Mouse (Mus musculus): ENCODE measurements at regions not wholly inside any gene's neighbourhood (a gene's known extent, or its start where the extent isn't known, plus 50 kb on each side); places are given as distances from the start of the nearest gene placed in this dataset.

DNA sequence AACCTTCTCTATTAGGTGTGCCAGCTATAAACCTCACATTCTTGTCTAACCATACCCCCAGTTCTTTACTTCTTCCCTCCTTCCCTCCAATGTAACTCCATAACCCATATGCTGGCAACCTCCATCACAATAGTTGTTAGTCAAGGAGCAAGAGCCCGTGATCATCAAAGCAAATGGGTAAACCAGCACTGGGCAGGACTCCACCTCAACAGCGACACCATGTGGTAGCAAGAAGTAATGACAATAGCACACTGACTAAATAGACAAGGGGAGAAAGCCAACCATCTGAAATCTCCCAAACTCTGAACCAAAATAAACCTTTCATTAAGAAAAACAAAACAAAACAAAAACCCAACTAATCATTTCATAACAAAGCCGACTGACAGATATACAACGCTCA, 297.8 kb downstream of the Psat1 start:
- peak in 1 of 2 experiments; percentile 11 for DNase-seq (ENCODE audit: low spot score in 2 of 2)

DNA sequence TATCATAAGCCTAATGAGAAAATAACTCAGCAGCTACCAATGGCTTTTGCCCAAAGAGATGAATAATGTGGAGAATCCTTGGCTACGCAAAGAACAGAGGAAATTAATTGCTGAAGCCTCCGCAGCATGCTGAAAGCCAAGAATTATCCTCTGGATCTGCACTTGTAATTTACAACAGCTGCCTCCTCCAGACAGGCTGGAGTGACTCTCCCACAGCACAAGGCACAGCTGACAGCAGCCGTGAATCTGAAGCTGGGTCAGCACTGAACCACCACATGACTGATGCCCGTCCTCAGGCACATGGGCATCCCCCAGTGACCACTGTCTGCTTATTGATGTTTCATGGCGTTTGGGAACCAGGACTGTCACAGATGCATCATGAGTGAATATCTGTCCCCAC, 299.8 kb downstream of the Psat1 start:
- peak; percentile 19 to 25 for DNase-seq (ENCODE audit: low spot score in 2 of 2)

- DNase-seq (ENCODE audit: low spot score in 2 of 2), result peak; percentile 22 to 48
Observed at GRCm38 (mm10) chr19:15644786-15645185, 302.4 kb downstream of the Psat1 start.

DNA sequence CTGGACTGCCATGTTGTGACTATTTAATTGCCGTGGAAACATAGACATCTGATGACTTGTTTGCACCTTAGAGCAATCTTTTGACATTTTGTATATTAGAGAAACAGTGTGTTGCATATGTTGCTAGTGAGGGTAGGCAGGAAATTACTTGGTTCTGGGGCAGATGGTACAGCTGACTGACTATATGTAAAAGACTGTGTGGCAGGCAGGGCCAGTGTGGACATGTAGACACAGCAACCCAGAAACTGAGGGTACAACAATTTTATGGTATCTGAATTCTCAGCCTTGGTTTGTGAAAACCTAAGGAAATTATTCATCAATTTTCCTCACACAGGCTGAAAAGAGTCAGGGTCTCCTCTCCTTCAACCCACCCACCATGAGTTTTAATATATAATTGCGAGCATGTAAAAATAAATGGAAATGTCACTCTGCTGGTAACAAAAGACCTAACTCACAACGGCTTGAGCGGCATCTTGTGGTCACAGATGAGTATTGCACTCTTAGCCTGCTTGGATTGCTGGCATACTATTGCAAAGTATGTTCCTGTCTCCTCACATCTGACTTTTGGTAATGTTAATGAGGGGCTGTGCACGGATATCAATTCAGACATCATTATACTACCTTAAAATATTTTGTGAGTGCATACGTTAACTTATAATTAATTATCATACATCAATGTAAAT, 329.8 kb downstream of the Psat1 start:
- DNase-seq (ENCODE audit: low spot score in 2 of 2), result peak in 1 of 2 experiments; percentile 68

DNA sequence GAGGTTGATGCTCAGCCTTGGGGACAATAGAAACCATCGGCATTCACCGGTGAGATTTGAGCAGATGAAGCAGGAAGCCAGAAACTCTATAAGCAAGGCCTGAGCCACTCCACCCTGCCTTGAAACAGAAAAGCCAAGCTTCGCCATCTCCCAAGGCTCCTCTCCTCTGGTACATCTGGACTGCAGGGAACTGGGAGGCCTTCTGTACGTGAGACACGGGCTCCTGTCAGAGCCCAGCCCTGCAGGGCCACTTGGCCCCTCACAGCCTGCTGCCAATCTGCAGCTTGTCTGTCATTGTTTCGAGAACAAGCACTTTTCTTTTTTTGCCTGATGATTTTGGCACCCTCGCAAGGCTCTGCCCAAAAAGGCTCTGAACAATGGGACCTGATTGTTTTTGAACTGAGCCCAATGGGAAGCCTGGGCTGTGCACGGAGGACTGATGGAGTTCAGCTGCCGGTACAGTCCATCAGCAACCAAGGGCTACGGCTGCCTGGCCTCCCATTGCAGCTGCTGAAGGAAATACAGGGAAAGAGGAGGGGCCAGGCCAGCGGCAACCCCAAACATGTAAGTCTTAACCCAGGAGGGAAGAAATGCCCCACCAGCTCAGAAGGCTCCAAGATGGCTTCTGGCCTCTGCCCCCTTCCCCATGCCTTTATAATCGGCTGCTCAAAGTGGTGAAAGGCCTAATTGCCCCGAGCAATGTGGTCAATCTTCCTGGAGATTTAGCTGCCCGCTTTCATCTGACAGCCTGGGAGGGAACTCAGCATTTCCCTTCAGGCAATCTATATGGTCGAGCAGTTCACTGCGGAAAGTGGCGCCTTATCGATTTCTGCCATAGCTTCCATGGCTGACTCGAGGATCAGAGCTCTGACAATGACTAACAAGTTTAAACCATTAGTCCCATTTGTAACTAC, 332.2 kb downstream of the Psat1 start:
- peak in 1 of 2 experiments; percentile 21 for DNase-seq (ENCODE audit: low spot score in 2 of 2)

- DNase-seq (ENCODE audit: low spot score in 2 of 2), result no peak
Observed at GRCm38 (mm10) chr19:15611137-15611758, 335.9 kb downstream of the Psat1 start.

- no peak for DNase-seq (ENCODE audit: low spot score in 2 of 2)
Observed at GRCm38 (mm10) chr19:15606440-15606839, 340.7 kb downstream of the Psat1 start.

GRCm38 (mm10) chr19:15592821-15593220, 354.3 kb downstream of the Psat1 start:
- no peak for DNase-seq (ENCODE audit: low spot score in 2 of 2)

DNA sequence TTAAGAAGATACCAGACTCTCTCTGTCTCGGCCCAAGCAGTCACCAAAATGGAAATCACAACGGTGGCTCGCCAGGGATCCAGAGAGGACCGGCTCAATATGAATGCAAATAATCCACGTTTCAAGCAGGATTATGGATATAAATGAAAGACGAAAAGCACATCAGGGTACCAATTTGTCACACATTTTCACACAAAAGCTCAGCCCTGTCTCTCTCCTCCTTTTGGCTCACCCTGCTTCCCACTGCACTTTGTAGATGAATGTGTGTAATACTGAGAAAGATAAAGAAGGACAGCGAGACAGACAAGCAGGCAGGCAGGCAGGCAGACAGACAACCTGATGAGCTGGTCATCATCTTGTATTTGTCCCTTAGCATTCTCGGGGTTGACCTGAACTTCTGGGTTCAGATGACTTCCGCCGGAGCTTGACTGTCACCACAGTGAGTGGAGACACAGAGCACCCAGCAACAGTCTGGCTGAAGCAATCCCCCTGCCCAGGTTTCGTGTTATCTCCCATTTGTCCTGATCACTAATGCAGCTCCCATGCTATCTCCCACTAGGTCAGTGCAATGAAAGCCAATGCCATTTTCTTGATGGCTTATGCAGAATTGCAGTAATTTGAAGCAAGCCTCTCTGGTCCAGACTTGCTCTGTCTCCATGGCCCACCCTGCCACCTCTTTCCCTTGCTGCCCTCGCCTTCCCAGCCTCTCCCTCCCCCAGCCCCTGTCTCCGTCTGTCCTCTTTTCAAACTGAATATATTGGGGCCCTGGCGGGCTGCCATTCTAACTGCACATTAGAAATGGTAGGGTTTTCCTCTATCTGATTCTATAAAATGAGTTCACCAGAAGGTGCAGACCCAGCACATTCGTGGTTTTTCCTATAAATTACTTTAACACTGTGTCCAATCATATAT, 363.1 kb downstream of the Psat1 start:
- DNase-seq (ENCODE audit: low spot score in 2 of 2), result no peak

GRCm38 (mm10) chr19:15583106-15583781, 363.9 kb downstream of the Psat1 start:
- no peak for DNase-seq (ENCODE audit: low spot score in 2 of 2)

DNA sequence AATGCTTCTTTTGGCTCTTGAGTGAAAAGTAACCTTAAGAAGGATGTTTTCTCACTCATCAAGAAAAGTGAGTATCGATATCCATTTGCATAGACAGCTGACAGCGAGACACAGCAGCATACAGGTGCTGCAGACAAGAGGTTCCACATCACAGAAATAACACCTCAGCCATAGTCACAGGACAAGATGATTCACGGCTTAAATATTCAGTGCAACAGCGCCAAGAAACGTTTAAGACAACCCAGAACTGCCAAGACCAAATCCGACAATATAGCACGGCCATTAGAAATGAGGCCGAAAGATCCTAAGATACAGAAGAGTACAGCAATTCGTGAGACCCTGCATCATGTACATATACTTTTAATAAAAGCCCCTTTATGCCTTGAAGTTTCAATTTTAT, 375.9 kb downstream of the Psat1 start:
- DNase-seq (ENCODE audit: low spot score in 2 of 2), result no peak

DNA sequence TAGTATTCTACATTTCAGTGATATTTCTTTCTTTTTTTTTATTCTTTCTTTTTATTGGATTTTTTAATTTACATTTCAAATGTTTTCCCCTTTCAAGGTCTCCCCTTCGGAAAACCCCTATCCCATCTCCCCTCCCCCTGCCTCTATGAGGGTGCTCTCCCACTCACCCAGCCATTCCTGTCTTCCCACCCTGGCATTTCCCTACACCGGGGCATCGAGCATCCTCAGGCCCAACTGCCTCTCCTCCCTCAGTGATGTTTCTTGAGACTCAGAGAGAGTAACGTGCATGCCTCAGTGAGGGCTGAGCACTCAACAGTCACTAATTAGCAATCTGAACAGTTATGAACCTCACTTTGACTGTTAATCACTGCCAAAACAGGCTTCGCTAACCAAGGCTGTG, 385.6 kb downstream of the Psat1 start:
- DNase-seq (ENCODE audit: low spot score in 2 of 2), result no peak

DNA sequence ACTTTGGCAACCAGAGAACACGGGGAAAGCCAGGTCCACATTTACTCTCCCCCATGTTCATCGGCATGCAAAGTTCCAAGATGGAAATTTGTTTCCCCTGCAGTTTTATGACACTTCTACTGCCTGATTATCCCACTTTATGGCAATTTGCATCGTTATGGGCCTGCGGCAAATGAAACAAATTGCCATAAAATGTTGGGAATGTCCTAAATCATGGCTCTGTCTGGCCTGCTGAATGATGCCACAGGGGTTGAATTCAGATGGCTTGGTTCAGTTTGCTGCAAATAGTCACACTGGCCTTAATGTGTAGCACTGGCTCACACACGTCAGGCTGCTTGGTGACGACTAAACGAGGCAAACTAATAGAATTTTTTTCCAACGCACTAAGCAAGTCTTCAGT, 393.2 kb downstream of the Psat1 start:
- no peak for DNase-seq (ENCODE audit: low spot score in 2 of 2)

- no peak for DNase-seq (ENCODE audit: low spot score in 2 of 2)
Observed at GRCm38 (mm10) chr19:15517853-15518252, 429.3 kb downstream of the Psat1 start.

GRCm38 (mm10) chr19:15516566-15517305, 430.4 kb downstream of the Psat1 start:
- peak; percentile 47 to 54 for DNase-seq (ENCODE audit: low spot score in 2 of 2)

- DNase-seq (ENCODE audit: low spot score in 2 of 2), result no peak
Observed at GRCm38 (mm10) chr19:15513197-15513596, 433.9 kb downstream of the Psat1 start.

GRCm38 (mm10) chr19:15510395-15510794, 436.7 kb downstream of the Psat1 start:
- no peak for DNase-seq (ENCODE audit: low spot score in 2 of 2)

- DNase-seq (ENCODE audit: low spot score in 2 of 2), result no peak
Observed at GRCm38 (mm10) chr19:15502985-15503354, 444.2 kb downstream of the Psat1 start.

DNA sequence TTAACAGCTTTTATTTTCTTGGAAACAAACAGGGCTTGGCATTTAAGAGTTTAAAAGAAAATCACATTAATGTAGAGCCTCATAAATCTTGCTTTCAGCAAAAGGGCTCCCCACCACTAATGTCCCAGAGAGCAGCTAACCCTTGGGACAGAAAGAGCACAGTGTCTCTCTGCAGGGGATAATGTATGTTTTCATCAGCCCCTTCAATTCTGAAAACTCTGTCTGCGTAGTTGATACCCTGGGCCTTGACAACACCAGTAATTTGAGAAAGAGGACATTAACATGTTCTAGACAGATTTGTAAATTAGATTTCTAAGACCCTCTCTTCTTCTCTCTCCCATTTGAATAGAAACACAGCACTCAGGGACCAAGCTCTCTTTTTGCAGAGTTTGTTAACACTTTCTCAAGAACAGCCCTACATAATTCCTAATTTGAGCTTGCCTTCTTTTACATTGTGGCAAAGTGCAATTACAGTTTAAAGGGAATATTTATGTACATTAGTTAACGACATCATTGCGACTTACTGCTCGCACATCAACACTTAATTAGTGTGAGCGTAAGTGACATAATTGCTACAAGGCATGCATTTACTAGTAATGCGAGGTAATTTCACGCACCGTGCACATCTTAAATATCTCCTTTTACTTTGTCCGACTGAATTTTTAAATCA, 444.7 kb downstream of the Psat1 start:
- no peak for DNase-seq (ENCODE audit: low spot score in 2 of 2)

GRCm38 (mm10) chr19:15495532-15495931, 451.6 kb downstream of the Psat1 start:
- DNase-seq (ENCODE audit: low spot score in 2 of 2), result no peak
